ENCODE assay signal across 8 mouse cellular contexts in the genomic region with DNA sequence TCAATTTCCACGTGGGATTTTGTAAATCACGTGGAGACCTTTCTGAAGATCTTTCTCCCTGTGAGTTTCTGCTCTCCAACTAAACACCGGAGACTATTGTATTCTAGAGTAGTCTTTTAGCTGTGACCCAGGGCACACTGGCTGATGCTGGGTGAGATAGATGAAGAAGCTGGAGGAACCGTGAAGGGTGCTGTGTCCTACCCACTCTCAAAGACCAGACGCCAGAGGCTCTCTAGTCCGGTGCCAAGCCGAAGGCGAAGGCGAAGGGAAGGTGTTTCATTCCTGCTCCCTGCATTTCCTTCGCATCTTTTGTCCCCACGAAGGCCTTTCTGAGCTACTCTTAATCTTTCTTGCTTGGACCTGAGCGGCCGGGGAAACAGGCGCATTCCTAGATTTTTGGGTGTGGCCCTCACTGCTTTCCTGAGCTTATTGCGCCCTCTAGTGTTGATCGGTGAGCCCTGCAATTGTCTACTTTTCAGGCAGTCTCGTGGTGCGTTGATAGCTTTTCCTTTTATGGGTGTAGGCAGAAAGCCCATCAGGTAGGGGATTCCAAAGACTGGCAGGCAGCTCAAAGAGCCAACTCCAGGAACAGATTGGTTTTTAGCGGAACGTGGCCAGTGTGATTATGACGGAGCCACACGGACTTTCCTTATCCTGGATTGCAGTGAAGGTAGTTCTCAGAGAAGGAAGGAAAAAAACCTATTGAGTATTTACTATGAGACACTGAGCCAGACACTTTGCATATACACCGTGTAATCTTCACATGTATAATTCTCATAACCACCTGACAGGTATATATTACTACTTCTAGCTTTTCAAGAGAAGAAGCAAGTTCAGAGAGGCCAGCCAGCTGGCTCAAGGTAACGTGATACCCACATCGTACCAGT. TPM values are rescaled to one million over a fixed set of nuclear protein-coding genes. Genes with fewer than 3 reads are reported as not detected.
DNase-seq lines count a peak whose midpoint lies in the region; ATAC-seq lines count a peak whose summit lies in the region.

No protein-coding gene starts in this region.

- no peak overlapping the region for H3K27ac ChIP-seq in intestine, embryonic 16.5 days (ENCODE audit: low read length)
- no peak overlapping the region for H3K27ac ChIP-seq in midbrain, embryonic 11.5 days (ENCODE audit: low read depth, low read length)

- no peaks in the 10 kb centered on the region for H3K9me3 ChIP-seq in intestine, embryonic 16.5 days (ENCODE audit: control insufficient read depth, low read length)
- H3K9me3 ChIP-seq in midbrain, embryonic 11.5 days (ENCODE audit: control insufficient read depth, low read length), result no peaks in the 10 kb centered on the region

- H3K36me3 ChIP-seq in intestine, embryonic 16.5 days (ENCODE audit: control insufficient read depth, insufficient read depth, low read length), result no peaks in the 10 kb centered on the region
- H3K36me3 ChIP-seq in midbrain, embryonic 11.5 days (ENCODE audit: control insufficient read depth, insufficient read depth, low read length), result no peaks in the 10 kb centered on the region

- H3K9ac ChIP-seq in intestine, embryonic 16.5 days (ENCODE audit: low read depth, low read length), result peak overlapping the region; percentile 46; the same call in 1 of the 2 replicates
- peak overlapping the region; percentile 39; the same call in 1 of the 2 replicates for H3K9ac ChIP-seq in midbrain, embryonic 11.5 days (ENCODE audit: low read length)

- peak; percentile 62 for ATAC-seq in intestine, embryonic 16.5 days
- ATAC-seq in midbrain, embryonic 11.5 days (ENCODE audit: low FRiP score), result peak; percentile 65
- no peak for ATAC-seq in erythroid progenitor cell, adult 5-6 weeks (replicated peaks; ENCODE audit: low FRiP score, poor library complexity, severe bottlenecking)

- H3K4me3 ChIP-seq in intestine, embryonic 16.5 days (ENCODE audit: low read length), result peak overlapping the region; percentile 35
- peak overlapping the region; percentile 11; the same call in 1 of the 2 replicates for H3K4me3 ChIP-seq in midbrain, embryonic 11.5 days (ENCODE audit: low read depth, low read length)

- 15% methylated on average over 25 of the region's 25 CpGs for WGBS in intestine, embryonic 16.5 days
- 19% methylated on average over 25 of the region's 25 CpGs for WGBS in midbrain, embryonic 11.5 days

- no peaks in the 10 kb centered on the region for H3K27me3 ChIP-seq in intestine, embryonic 16.5 days (replicated peaks; ENCODE audit: control insufficient read depth, insufficient read depth, low read length)
- H3K27me3 ChIP-seq in midbrain, embryonic 11.5 days (ENCODE audit: control insufficient read depth, insufficient read depth, low read length), result no peaks in the 10 kb centered on the region; the same call in 1 of the 2 replicates

- H3K4me1 ChIP-seq in intestine, embryonic 16.5 days (ENCODE audit: control insufficient read depth, insufficient read depth, low read length), result no peaks in the 10 kb centered on the region
- H3K4me1 ChIP-seq in midbrain, embryonic 11.5 days (ENCODE audit: control insufficient read depth, insufficient read depth, low read length), result peaks cover 3% of the 10 kb centered on the region; the same call in 1 of the 2 replicates

- peak overlapping the region; percentile 58 for H3K4me2 ChIP-seq in intestine, embryonic 16.5 days (ENCODE audit: low read depth, low read length)
- peak overlapping the region; percentile 35; the same call in 1 of the 2 replicates for H3K4me2 ChIP-seq in midbrain, embryonic 11.5 days

- intact Hi-C loops in left cerebral cortex, postnatal 4 days (cut with DNase I), result loop anchor here (2.0 kb wide), 1 partner anchor 66 kb away; no protein-coding TSS in a partner anchor

- DNase-seq in adrenal gland, adult 2 months, result peak; percentile 84
- DNase-seq in embryo, embryonic 11 days, result peak; percentile 90
- peak; percentile 42 to 76 for DNase-seq in gastrocnemius, postnatal 4 days (ENCODE audit: low spot score in 2 of 2)
- peak; percentile 79 for DNase-seq in left cerebral cortex, postnatal 4 days
- peak; percentile 99 for DNase-seq in midbrain, embryonic 11.5 days (ENCODE audit: low spot score, missing footprints)
- DNase-seq in right cerebral cortex, postnatal 4 days, result peak; percentile 80

RNA-seq across cellular contexts. Expression of a gene that starts 5.9 kb away (rescaled TPM):
- total RNA-seq in adrenal gland, adult 2 months (2021), result 10 to 100 TPM; 17.3 to 23.7 TPM
- 2.1 and 2.8 TPM in 2 replicates for polyA plus RNA-seq in adrenal gland, adult 2 months (2012; rRNA removed)
- 10 to 100 TPM; 19.5 to 21.1 TPM for total RNA-seq in gastrocnemius, postnatal 4 days (2021)
- 17.7 and 19.0 TPM in 2 replicates for polyA plus RNA-seq in intestine, embryonic 16.5 days (2015; fragmentation: Nextera tagmentation; extraction: Ambion mirVana)
- total RNA-seq in left cerebral cortex, postnatal 4 days (2021), result 10 to 100 TPM; 62.4 to 75.7 TPM
- polyA plus RNA-seq in midbrain, embryonic 11.5 days (2014; fragmentation: Nextera tagmentation; extraction: Ambion mirVana), result 47.4 and 51.4 TPM in 2 replicates
- 0.36 and 1.3 TPM in 2 replicates for total RNA-seq in erythroid progenitor cell, adult 5-6 weeks (2015; ENCODE audit: low replicate concordance)
- 0.30 and 0.51 TPM in 2 replicates for total RNA-seq in erythroid progenitor cell, adult 5-6 weeks (2017; ENCODE audit: low replicate concordance)

RNA-seq across cellular contexts. Expression of a gene that starts 7.8 kb away (rescaled TPM):
- total RNA-seq in adrenal gland, adult 2 months (2021), result not detected
- not detected in 2 replicates for polyA plus RNA-seq in adrenal gland, adult 2 months (2012; rRNA removed)
- not detected for total RNA-seq in gastrocnemius, postnatal 4 days (2021)
- not detected in 2 replicates for polyA plus RNA-seq in intestine, embryonic 16.5 days (2015; fragmentation: Nextera tagmentation; extraction: Ambion mirVana)
- total RNA-seq in left cerebral cortex, postnatal 4 days (2021), result not detected
- polyA plus RNA-seq in midbrain, embryonic 11.5 days (2014; fragmentation: Nextera tagmentation; extraction: Ambion mirVana), result not detected in 2 replicates
- not detected in 2 replicates for total RNA-seq in erythroid progenitor cell, adult 5-6 weeks (2015; ENCODE audit: low replicate concordance)
- total RNA-seq in erythroid progenitor cell, adult 5-6 weeks (2017; ENCODE audit: low replicate concordance), result not detected in 2 replicates

Comparison
In these comparisons a context has a peak if more than half of its experiments do, and no peak if none do; other contexts are left out.
1. RNA of a gene that starts 5.9 kb away (total RNA-seq): 62.4 to 75.7 TPM in left cerebral cortex, postnatal 4 days, 17.3 to 23.7 TPM in adrenal gland, adult 2 months and 19.5 to 21.1 TPM in gastrocnemius, postnatal 4 days; 0.30 to 1.3 TPM in erythroid progenitor cell, adult 5-6 weeks; every median in the first group is over 4 times any median in the second.
2. Peak in every context shown above with its lines, with median percentiles within 50 percentile points of each other: DNase-seq.